Mouse (Mus musculus): ENCODE measurements at regions not wholly inside any gene's neighbourhood (a gene's known extent, or its start where the extent isn't known, plus 50 kb on each side); places are given as distances from the start of the nearest gene placed in this dataset.
"Not testable (repeated sequence)": the region's sequence is repeated elsewhere in the genome, so short reads cannot be mapped to it uniquely, and the experiment has no call there.

GRCm38 (mm10) chr2:78280219-78280915, 334.2 kb upstream of the Cwc22 start:
- no peak for DNase-seq (ENCODE audit: low read depth, low spot score)

DNA sequence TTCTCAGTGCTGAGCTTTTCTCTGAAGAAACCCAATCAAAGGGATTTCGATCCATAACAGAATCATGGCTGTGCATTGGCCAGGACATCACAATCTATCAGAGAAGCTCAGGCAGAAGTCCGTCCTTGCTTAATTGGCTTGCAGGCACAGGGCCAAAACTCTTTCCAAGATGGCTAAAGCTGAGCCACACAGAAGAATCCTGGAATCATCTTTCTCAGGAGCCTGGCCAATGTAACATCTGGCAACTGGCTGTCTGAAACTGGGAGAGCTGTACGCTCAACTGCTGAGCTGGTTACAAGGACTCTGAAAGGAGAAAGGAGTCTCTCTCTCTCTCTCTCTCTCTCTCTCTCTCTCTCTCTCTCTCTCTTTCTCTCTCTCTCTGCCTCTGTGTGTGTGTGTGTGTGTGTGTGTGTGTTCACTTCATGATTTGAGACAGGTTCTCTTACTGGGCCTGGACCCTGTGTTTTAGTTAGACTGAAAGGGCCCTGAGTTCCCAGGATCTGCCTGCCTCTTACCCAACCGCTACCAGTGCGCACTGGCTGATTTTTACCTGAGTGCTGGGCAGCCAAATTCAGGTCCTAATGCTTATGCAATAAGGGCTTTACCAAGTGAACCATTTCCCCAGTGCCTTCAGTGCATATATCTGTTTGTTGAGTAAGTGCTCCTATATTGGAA, 333.3 kb upstream of the Cwc22 start:
- DNase-seq (ENCODE audit: low read depth, low spot score): no peak

GRCm38 (mm10) chr2:78278630-78279029, 332.5 kb upstream of the Cwc22 start:
- DNase-seq (ENCODE audit: low read depth, low spot score): no peak

GRCm38 (mm10) chr2:78277699-78278098, 331.5 kb upstream of the Cwc22 start:
- DNase-seq (ENCODE audit: low read depth, low spot score): no peak

DNA sequence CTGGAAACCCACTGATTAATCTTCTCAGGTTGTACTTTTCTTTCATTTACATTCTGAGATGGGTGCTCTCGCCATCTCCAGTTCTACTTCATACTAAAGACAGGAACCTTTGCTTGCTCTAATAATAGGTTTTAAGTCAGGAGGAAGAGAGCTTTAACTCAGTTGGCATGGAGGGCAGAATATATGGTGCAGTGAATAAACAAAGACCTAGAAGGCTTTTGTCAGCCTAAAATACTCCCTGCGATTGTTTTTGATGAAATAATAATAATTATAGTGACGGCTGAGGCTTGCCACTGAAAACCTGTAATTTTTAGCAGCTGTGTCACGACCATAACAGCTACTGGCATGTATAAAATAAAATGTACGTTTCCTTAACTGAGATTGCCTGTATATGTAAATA, 327.9 kb upstream of the Cwc22 start:
- DNase-seq (ENCODE audit: low read depth, low spot score): no peak

GRCm38 (mm10) chr2:78268705-78269104, 322.5 kb upstream of the Cwc22 start:
- no peak for DNase-seq (ENCODE audit: low read depth, low spot score)

DNA sequence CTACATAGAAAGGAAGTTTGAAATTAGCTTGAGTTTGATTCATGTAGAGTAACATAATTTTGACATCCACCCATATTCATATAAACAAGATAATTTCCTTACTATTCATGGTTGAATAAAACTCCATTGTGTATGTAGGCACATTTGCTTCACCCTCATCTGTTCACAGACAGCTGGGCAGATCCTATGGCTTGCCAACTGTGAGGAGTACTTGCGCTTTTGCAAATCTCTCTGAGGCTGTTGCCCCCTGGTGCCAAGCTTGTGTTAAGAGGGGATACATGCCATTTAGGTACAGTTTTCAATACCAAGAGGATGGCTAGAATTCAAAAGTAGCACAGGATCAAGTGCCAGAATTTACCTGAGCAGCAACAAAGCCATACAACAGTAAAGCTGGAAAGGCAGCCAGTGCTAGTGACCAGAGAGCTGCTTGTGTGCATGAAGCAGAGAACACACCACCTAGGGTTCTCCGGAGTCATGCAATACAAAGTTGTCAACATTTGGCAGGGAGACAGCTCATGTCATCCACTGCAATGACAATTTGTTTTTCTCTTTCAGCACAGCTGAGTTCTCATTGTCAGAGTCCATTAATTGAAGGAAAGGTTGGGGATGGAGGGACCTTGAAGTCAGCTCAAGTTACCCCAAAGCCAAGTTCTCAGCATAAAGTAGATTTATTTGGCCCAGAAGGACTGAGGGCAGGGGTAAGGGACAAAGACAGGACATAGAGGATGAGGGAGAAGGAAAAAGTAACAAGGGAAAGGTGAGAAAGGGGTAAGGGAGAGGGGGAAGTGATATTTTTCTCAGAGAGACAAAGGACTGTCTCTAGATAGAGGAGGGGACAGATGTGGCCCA, 321.6 kb upstream of the Cwc22 start:
- DNase-seq (ENCODE audit: low read depth, low spot score): no peak

DNA sequence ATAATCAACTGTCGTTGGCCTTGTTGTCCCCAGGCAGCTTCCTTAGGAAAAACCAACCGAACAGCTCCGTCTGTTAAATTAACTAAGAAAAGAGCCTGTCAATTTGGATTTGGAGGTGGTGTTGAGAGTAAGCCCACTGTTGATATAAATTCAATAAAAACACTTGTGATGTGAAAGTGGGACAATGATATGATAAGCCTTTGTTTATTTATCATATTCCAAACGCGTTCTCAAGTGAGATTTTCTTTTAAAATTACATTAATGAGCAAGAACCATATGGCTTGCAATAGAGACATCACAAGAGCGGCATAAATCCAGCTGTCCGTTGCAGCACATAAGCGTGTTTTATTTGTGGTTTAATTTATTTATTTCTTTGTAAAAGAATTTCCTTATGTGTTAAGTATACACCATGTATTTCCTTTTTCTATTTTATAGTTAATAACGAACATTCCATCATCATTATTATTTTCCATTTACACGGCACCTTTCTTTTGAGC, 307.5 kb upstream of the Cwc22 start:
- no peak for DNase-seq (ENCODE audit: low read depth, low spot score)

GRCm38 (mm10) chr2:78246354-78246753, 300.2 kb upstream of the Cwc22 start:
- no peak for DNase-seq (ENCODE audit: low read depth, low spot score)

- DNase-seq (ENCODE audit: low read depth, low spot score): no peak
Measured at GRCm38 (mm10) chr2:78240299-78240698, 294.1 kb upstream of the Cwc22 start.

DNA sequence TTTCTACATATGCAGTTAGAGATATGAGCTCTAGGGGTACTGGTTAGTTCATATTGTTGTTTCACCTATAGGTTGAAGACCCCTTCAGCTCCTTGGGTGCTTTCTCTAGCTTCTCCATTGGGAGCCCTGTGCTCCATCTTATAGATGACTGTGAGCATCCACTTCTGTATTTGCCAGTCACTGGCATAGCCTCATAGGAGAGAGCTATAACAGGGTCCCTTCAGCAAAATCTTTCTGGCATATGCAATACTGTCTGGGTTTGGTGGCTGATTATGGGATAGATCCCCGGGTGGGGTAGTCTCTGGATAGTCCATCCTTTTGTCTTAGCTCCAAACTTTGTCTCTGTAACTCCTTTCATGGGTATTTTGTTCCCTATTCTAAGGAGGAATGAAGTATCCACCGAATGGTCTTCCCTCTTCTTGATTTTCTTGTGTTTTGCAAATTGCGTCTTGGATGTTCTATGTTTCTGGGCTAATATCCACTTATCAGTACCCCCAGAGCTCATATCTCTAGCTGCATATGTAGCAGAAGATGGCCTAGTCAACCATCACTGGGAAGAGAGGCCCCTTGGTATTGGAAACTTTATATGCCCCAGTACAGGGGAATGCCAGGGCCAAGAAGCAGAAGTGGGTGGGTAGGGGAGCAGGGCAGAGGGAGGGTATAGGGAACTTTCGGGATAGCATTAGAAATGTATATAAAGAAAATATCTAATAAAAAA, 279.4 kb upstream of the Cwc22 start:
- not testable (repeated sequence) for DNase-seq (ENCODE audit: low read depth, low spot score)

- no peak for DNase-seq (ENCODE audit: low read depth, low spot score)
Measured at GRCm38 (mm10) chr2:78214469-78214868, 268.3 kb upstream of the Cwc22 start.

- no peak for DNase-seq (ENCODE audit: low read depth, low spot score)
Measured at GRCm38 (mm10) chr2:78205125-78205524, 258.9 kb upstream of the Cwc22 start.

DNA sequence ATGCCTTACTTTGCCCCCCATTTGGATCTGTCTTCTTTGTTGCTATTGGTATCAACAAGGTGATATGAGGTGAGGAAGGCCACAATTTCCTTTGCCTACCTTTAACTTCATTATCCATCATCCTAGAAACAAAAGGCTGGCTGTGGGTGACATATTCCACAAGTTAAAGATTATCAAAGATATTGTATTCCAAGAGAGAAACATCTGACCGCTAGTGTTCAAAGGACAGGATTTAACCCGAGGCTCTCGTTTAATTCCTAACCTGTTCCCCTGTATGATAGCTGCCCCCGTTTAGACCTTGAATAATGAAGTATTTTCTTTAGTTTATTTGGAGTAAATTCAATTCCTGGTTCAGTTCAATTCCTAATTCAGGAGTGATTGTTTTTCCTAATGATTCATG, 249.8 kb upstream of the Cwc22 start:
- no peak for DNase-seq (ENCODE audit: low read depth, low spot score)

- DNase-seq (ENCODE audit: low read depth, low spot score): no peak
Measured at GRCm38 (mm10) chr2:78189620-78190019, 243.4 kb upstream of the Cwc22 start.

GRCm38 (mm10) chr2:78184950-78185349, 238.8 kb upstream of the Cwc22 start:
- no peak for DNase-seq (ENCODE audit: low read depth, low spot score)

DNA sequence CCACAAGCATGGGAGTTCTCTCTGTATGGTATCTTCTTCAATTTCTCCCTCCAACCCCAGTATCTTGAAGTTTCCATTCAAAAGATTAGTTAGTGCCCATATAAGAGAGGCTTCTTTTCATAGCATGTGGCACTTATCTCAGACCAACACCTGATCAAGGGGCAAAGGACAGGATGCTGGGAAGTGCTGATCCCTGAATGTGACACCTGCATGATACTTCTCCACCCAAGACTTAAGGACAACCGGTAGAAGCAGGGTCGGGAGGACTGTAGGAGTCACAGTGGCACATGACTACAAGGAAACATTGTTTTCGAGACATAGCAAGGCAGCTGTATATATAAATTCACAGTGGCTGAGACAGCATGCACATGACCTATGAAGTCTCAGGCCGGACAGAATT, 227.6 kb upstream of the Cwc22 start:
- no peak for DNase-seq (ENCODE audit: low read depth, low spot score)

- no peak for DNase-seq (ENCODE audit: low read depth, low spot score)
Measured at GRCm38 (mm10) chr2:78172819-78173218, 226.6 kb upstream of the Cwc22 start.

DNA sequence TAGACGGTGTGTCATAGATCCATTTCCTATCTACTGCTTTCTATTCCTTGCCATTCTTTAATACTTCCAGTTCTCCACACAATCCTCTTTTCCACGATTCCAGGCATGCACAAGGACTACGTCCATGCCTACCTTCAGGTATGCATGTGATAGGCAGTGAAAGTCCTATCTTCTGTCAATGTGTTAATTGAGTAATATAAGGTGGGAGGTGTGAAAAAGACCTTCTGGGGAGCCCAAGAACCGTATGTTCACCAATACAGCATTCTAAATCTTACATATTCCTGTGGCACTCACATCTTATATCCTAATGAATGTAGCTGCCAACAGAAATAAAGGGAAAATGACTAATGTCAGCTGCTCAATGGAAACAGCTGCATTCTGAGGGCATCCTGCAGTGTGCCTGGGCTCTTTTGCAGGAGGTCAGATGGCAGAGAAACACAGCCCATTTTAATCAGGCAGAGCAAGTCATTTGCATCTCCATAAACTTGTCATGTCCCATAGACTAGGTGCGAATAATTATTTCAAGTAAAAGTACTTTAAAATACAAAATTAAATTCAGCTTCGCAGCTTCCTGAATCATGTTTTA, 224.1 kb upstream of the Cwc22 start:
- DNase-seq (ENCODE audit: low read depth, low spot score): no peak

DNA sequence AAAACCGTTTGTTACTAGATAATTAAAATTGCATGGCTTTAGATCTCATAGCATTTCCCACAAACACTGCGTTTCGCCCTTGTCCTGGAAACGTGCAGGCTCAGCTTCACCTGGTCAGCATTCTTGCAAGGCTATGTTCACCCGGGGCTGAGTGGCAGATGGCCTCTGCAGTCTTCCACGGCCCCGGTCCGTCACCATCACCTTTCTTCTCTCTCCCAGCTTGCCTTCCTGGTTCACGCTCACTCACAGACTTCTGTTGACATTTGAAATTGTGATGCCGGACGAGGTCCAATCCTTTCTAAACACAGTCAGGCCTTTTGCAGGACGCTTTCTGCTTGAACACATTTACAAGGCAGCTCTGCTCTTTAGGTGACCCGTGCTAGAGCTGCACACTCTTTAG, 219.3 kb upstream of the Cwc22 start:
- DNase-seq (ENCODE audit: low read depth, low spot score): no peak

DNA sequence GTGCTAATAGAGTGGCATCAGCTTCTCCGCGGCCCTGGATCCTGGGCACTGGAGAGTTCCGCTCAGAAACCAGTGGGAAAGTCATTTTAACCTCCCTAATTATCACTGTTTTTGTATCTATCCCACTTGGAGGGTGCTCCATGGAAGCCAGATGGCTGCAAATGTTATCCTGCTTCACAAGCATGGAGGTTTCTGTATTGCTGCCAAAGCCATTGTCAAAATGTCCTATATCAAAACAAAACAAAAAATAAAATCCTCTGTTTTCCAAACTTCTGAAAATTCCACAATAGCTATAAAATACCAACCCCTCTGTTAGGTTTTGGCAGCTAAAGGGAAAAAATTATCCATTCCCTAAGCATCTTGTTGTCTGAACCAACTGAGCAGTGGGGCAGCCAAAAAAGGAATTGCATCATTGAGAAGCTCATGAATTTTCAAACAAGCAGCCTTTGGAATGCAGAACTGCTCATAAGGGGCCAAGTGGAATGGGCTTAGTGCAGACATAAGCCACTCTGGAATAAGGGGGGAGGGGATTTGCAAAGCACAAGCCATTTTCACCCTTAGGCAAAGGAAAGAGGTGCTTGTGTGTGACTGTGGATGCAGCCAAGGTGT, 213.8 kb upstream of the Cwc22 start:
- DNase-seq (ENCODE audit: low read depth, low spot score): no peak

Measured in CD4-positive helper T cell, adult 2 months (primary cell).